Mouse (Mus musculus) heart, embryonic 14.5 days (tissue): ENCODE measurements around the gene Tra2b. TPM values are rescaled to one million over a fixed set of nuclear protein-coding genes. Genes with fewer than 3 reads are reported as not detected.
"Not testable (repeated sequence)": the region's sequence is repeated elsewhere in the genome, so short reads cannot be mapped to it uniquely, and the experiment has no call there.

ENCODE experiments used
- ATAC-seq: fragments of 200-750 bp; cut with Nextera tagmentation; 2 replicates; pipeline ENCODE4 v1.8.0; 2017; ENCODE audit warnings: low read depth, moderate TSS enrichment; ENCODE audit not compliant: insufficient number of reproducible peaks, insufficient read depth, low FRiP score
- H3K27ac ChIP-seq, 2 experiments: fragments of 200-500 bp in 1 of 2; fragments of 300-500 bp in 1 of 2; sonication (generic) in 1 of 2; replicated peaks in 1 of 2; 2 replicates each; pipeline ENCODE4 v1.5.1; 2012 to 2014; ENCODE audit warnings: low read depth in 2 of 2, low read length in 2 of 2, control low read depth in 1 of 2, mild to moderate bottlenecking in 1 of 2, mixed read lengths in 1 of 2; ENCODE audit not compliant: control insufficient read depth in 1 of 2, insufficient read depth in 1 of 2
- H3K27me3 ChIP-seq: fragments of 300-500 bp; sonication (generic); 2 replicates; pipeline ENCODE4 v1.6.1; 2014; ENCODE audit warnings: mild to moderate bottlenecking, low read length, control low read depth; ENCODE audit not compliant: control insufficient read depth, insufficient read depth
- H3K36me3 ChIP-seq: fragments of 300-500 bp; sonication (generic); 2 replicates; pipeline ENCODE4 v1.6.1; 2014; ENCODE audit warnings: mild to moderate bottlenecking, control low read depth, low read length, mixed read lengths; ENCODE audit not compliant: control insufficient read depth, insufficient read depth
- H3K4me1 ChIP-seq, 2 experiments: fragments of 200-500 bp in 1 of 2; fragments of 300-500 bp in 1 of 2; sonication (generic) in 1 of 2; 2 replicates each; pipeline ENCODE4 v1.6.1; 2012 to 2014; ENCODE audit warnings: low read length in 2 of 2, control low read depth in 1 of 2, mixed read lengths in 1 of 2; ENCODE audit not compliant: control insufficient read depth in 2 of 2, insufficient read depth in 2 of 2
- H3K4me2 ChIP-seq: fragments of 300-500 bp; sonication (generic); 2 replicates; pipeline ENCODE4 v1.6.1; 2014; ENCODE audit warnings: mild to moderate bottlenecking, low read length
- H3K4me3 ChIP-seq, 2 experiments: fragments of 200-500 bp in 1 of 2; fragments of 300-500 bp in 1 of 2; sonication (generic) in 1 of 2; 2 replicates each; pipeline ENCODE4 v1.5.1; 2012 to 2014; ENCODE audit warnings: low read length in 2 of 2, mild to moderate bottlenecking in 2 of 2, control low read depth in 1 of 2, low read depth in 1 of 2, moderate library complexity in 1 of 2; ENCODE audit not compliant: control insufficient read depth in 1 of 2, insufficient read depth in 1 of 2
- H3K9ac ChIP-seq: fragments of 300-500 bp; sonication (generic); 2 replicates; pipeline ENCODE4 v1.6.1; 2014; ENCODE audit warnings: mild to moderate bottlenecking, low read length
- H3K9me3 ChIP-seq: fragments of 300-500 bp; sonication (generic); 2 replicates; pipeline ENCODE4 v1.6.1; 2016; ENCODE audit warnings: low read length, control low read depth; ENCODE audit not compliant: control insufficient read depth
- WGBS: fragments of 180-500 bp; shearing (Covaris S2); extraction: QIAGEN DNeasy Blood & Tissue Kit; methylation state at CpG from one replicate; pipeline ENCODE4 v1.1.7; 2014; 5-methylcytosine and 5-hydroxymethylcytosine counted together
- polyA plus RNA-seq: library from polyadenylated mRNA; unstranded; fragments of >200 nt; fragmentation: Nextera tagmentation; extraction: Ambion mirVana; gene quantifications from 2 replicates; pipeline ENCODE4 v1.2.1, GENCODE M21; 2014

Tra2b gene
- polyA plus RNA-seq, 1 experiment from 2014 or later = 177 TPM

DNA sequence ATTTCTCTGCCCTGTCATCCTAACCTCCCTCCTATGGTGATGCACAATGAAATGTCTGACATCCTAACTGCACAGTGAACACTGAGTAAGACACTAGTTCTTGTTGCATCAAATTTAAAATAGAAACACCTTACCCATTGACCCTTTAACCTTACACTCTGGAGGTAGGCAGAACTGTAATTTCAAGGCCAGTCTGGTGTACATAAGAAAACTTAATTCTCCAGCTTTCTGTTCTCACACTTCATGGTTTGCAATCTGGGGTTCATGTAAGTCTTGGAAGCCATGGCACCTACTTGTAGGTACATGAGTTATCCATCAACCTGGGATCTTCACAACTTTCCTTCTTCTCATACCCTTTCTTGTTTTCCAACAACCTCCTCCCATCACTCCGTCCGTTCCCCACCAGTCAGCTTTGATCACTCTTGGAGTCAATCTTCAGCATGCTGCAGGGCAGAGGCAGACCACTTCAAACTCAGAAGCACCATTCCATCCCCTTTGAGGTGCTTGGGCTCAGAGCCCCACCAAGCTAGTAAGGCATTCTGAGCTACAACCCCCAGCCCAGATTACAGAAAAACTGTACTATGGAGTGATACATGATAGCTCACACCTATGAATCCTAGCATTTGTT, 23.5 kb downstream of the Tra2b start:
- 0 out of 2 replicates have a peak, but pooled peaks cover 4% of the 10 kb centered on the region for H3K9me3 ChIP-seq
- ATAC-seq = no peak
- H3K9ac ChIP-seq = no peak overlapping the region
- no peaks in the 10 kb centered on the region for H3K4me1 ChIP-seq
- 92% methylated on average over 2 of the region's 2 CpGs for WGBS
- H3K36me3 ChIP-seq = peaks cover 70% of the 10 kb centered on the region
- no peak overlapping the region for H3K4me3 ChIP-seq
- no peak overlapping the region for H3K4me2 ChIP-seq
- H3K27me3 ChIP-seq = no peaks in the 10 kb centered on the region
- H3K27ac ChIP-seq = no peak overlapping the region

DNA sequence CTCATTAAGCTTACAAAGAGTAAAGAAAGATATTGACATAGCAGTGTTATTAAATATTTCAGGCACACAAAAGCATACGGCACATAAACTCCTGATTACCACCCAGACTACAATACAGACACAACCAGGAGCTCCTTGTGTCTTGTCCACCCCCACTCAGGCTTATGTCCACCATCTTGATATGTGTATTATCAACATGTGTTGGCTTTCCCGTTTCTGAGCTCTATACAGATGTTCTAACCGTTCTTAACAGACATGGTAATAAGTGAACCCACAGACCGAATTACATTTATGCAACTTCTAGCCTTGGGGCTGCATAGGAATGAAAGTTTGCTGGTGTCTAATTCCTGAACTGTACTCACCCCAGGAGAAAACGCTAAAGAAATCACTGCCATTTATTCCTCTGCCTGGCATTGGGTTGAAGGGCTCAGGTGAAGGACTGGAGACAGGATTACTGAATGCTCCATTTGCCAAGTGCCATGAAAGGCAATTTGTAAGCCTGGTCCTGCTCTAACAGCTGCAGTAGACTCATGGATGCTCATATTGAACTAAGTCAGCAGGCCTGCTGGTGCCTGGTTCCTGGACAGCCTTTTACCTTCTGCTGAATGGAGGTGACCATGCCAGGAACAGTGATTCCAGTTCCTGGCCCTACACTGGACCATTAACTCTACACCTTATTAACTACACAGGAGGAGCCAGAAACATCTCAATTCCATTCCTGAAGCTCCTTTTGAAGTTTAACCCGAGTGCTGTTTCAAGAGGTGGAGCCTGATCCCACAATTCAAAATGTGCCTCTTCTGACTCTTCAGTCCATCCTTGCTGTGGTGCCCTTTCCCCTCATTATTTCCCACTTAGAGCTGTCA, 24.2 kb downstream of the Tra2b start:
- H3K9me3 ChIP-seq = 0 out of 2 replicates have a peak, but pooled peaks cover 4% of the 10 kb centered on the region
- 86% methylated on average over 6 of the region's 6 CpGs for WGBS
- no peaks in the 10 kb centered on the region for H3K27me3 ChIP-seq
- H3K4me1 ChIP-seq = no peaks in the 10 kb centered on the region
- H3K36me3 ChIP-seq = peaks cover 64% of the 10 kb centered on the region
- H3K9ac ChIP-seq = no peak overlapping the region
- no peak overlapping the region for H3K27ac ChIP-seq
- no peak for ATAC-seq
- H3K4me3 ChIP-seq = no peak overlapping the region
- no peak overlapping the region for H3K4me2 ChIP-seq

- Histone ChIP-seq H3K4me2 (no peak overlapping the region), H3K4me1 (no peaks in the 10 kb centered on the region), H3K4me3 (no peak overlapping the region), H3K36me3 (peaks cover 62% of the 10 kb centered on the region), H3K27ac (no peak overlapping the region), H3K9me3 (0 out of 2 replicates have a peak, but pooled peaks cover 4% of the 10 kb centered on the region), H3K27me3 (no peaks in the 10 kb centered on the region), H3K9ac (no peak overlapping the region)
- WGBS = 94% methylated on average over 5 of the region's 5 CpGs
- no peak for ATAC-seq
Observed at GRCm38 (mm10) chr16:22240856-22241255, 24.9 kb downstream of the Tra2b start.

DNA sequence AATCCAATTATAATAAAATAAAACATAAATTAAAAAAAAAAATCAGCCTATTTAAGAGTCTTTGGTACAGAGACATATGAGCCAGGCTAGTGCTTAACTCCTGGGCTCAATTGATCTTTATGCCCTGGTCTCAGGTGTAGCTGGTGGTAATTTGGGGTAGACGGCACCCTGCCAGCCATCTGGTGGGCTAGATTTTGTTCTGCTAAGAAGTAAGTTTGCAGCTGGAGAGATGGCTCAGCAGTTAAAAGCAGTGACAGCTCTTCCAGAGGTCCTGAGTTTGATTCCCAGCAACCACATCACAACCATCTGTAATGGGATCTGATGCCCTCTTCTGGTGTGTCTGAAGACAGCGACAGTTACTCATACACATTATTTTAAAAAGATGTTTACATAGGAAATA, 25.8 kb downstream of the Tra2b start:
- no peak overlapping the region for H3K27ac ChIP-seq
- H3K27me3 ChIP-seq = no peaks in the 10 kb centered on the region
- ATAC-seq = no peak
- peaks cover 53% of the 10 kb centered on the region for H3K36me3 ChIP-seq
- 0 out of 2 replicates have a peak, but pooled peaks cover 4% of the 10 kb centered on the region for H3K9me3 ChIP-seq
- WGBS = 90% methylated on average over 2 of the region's 2 CpGs
- no peak overlapping the region for H3K9ac ChIP-seq
- H3K4me2 ChIP-seq = no peak overlapping the region
- H3K4me1 ChIP-seq = no peaks in the 10 kb centered on the region
- H3K4me3 ChIP-seq = no peak overlapping the region

- H3K27me3 ChIP-seq = no peaks in the 10 kb centered on the region
- 0 out of 2 replicates have a peak, but pooled peaks cover 4% of the 10 kb centered on the region for H3K9me3 ChIP-seq
- no peaks in the 10 kb centered on the region for H3K4me1 ChIP-seq
- H3K4me3 ChIP-seq = no peak overlapping the region
- no peak overlapping the region for H3K9ac ChIP-seq
- ATAC-seq = no peak
- H3K4me2 ChIP-seq = no peak overlapping the region
- H3K36me3 ChIP-seq = peaks cover 44% of the 10 kb centered on the region
- H3K27ac ChIP-seq = no peak overlapping the region
- 68% methylated on average over 4 of the region's 4 CpGs for WGBS
Observed at GRCm38 (mm10) chr16:22238928-22239620, 26.7 kb downstream of the Tra2b start.

GRCm38 (mm10) chr16:22238402-22238801, 27.4 kb downstream of the Tra2b start:
- 86% methylated on average over 4 of the region's 4 CpGs for WGBS

DNA sequence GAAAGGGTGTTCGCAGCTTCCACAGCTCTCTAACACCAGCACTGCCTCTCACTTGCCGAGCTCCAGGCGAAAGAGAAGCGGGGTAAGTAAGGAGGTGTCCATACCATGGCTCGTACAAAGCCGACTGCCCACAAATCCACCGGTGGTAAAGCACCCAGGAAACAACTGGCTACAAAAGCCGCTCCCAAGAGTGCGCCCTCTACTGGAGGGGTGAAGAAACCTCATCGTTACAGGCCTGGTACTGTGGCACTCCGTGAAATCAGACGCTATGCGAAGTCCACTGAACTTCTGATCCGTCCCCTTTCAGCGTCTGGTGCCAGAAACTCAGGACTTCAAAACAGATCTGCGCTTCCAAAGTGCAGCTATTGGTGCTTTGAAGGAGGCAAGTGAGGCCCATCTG, 29.0 kb downstream of the Tra2b start:
- no peak overlapping the region for H3K9ac ChIP-seq
- no peak overlapping the region for H3K4me2 ChIP-seq
- no peak overlapping the region for H3K27ac ChIP-seq
- ATAC-seq = no peak
- 0 out of 2 replicates have a peak, but pooled peaks cover 4% of the 10 kb centered on the region for H3K9me3 ChIP-seq
- no peaks in the 10 kb centered on the region for H3K4me1 ChIP-seq
- no peak overlapping the region for H3K4me3 ChIP-seq
- 87% methylated on average over 16 of the region's 16 CpGs for WGBS
- no peaks in the 10 kb centered on the region for H3K27me3 ChIP-seq
- peaks cover 22% of the 10 kb centered on the region for H3K36me3 ChIP-seq

More at GRCm38 (mm10) chr16:22238402-22238801, 27.4 kb downstream of the Tra2b start:
- not testable (repeated sequence) for H3K27ac ChIP-seq, H3K9ac ChIP-seq, H3K4me2 ChIP-seq, H3K27me3 ChIP-seq, H3K4me3 ChIP-seq, ATAC-seq, H3K4me1 ChIP-seq, H3K9me3 ChIP-seq
- H3K36me3 ChIP-seq = peaks cover 38% of the 10 kb centered on the region
